Mouse (Mus musculus): Measurements from ENCODE around the gene Itgae. TPM values are rescaled to one million over a fixed set of nuclear protein-coding genes. Genes with fewer than 3 reads are reported as not detected.

The Itgae gene
- total and polyA plus RNA-seq, 3 experiments: 0.14 to 0.37 (median 0.16) TPM

GRCm38 (mm10) chr11:73169231-73169630, 78.8 kb downstream of the Itgae start:
- H3K9ac ChIP-seq (ENCODE audit: low read depth, low read length): no peak overlapping the region
- H3K79me2 ChIP-seq (replicated peaks; ENCODE audit: control insufficient read depth, insufficient read depth, low read length): no peaks in the 10 kb centered on the region
- no peak overlapping the region for H3K27ac ChIP-seq
- WGBS: 53% methylated on average over 4 of the region's 4 CpGs
- peaks cover 16% of the 10 kb centered on the region for H3K4me1 ChIP-seq (ENCODE audit: control insufficient read depth, insufficient read depth, low read length)
- H3K27me3 ChIP-seq (ENCODE audit: control insufficient read depth, insufficient read depth, low read length): no peaks in the 10 kb centered on the region
- H3K4me3 ChIP-seq: no peak overlapping the region
- peak; percentile 43 to 59 for DNase-seq
- no peak for TF ChIP-seq EP300 (IDR thresholded peaks at IDR 0.05; ENCODE audit: insufficient read depth, low read depth, low read length)
- peak; percentile 79 for TF ChIP-seq CTCF (IDR thresholded peaks at IDR 0.05)
- no peak for TF ChIP-seq POLR2A (IDR thresholded peaks at IDR 0.05; ENCODE audit: insufficient read depth, low read depth, low read length)
- peaks cover 5% of the 10 kb centered on the region; the same call in 1 of the 2 replicates for H3K36me3 ChIP-seq (ENCODE audit: control insufficient read depth, insufficient read depth, low read length)
- intact Hi-C loops (cut with DNase I): loop anchor here (5.0 kb wide), 1 partner anchor 33 kb away; no protein-coding TSS in a partner anchor

- peaks cover 10% of the 10 kb centered on the region for H3K36me3 ChIP-seq (ENCODE audit: control insufficient read depth, insufficient read depth, low read length)
- peak; percentile 65 to 80 for DNase-seq
- H3K27ac ChIP-seq: peak overlapping the region; percentile 61
- 20% methylated on average over 5 of the region's 5 CpGs for WGBS
- H3K4me1 ChIP-seq (ENCODE audit: control insufficient read depth, insufficient read depth, low read length): peaks cover 19% of the 10 kb centered on the region
- H3K27me3 ChIP-seq (ENCODE audit: control insufficient read depth, insufficient read depth, low read length): no peaks in the 10 kb centered on the region
- 0 out of 2 replicates have a peak, but pooled peaks have one; percentile 44 for TF ChIP-seq EP300 (IDR thresholded peaks at IDR 0.05; ENCODE audit: insufficient read depth, low read depth, low read length)
- TF ChIP-seq CTCF (IDR thresholded peaks at IDR 0.05): no peak
- TF ChIP-seq POLR2A (IDR thresholded peaks at IDR 0.05; ENCODE audit: insufficient read depth, low read depth, low read length): peak; percentile 18; the same call in 1 of the 2 replicates
- H3K79me2 ChIP-seq (replicated peaks; ENCODE audit: control insufficient read depth, insufficient read depth, low read length): peaks cover 2% of the 10 kb centered on the region
- no peak overlapping the region for H3K4me3 ChIP-seq
- no peak overlapping the region; the same call in 1 of the 2 replicates for H3K9ac ChIP-seq (ENCODE audit: low read depth, low read length)
- intact Hi-C loops (cut with DNase I): no loop called here
Measured at GRCm38 (mm10) chr11:73172186-73172585, 81.8 kb downstream of the Itgae start.

GRCm38 (mm10) chr11:73175612-73176011, 85.2 kb downstream of the Itgae start:
- Histone ChIP-seq H3K27me3 (ENCODE audit: control insufficient read depth, insufficient read depth, low read length) (no peaks in the 10 kb centered on the region), H3K9ac (ENCODE audit: low read depth, low read length) (no peak overlapping the region), H3K36me3 (ENCODE audit: control insufficient read depth, insufficient read depth, low read length) (peaks cover 10% of the 10 kb centered on the region), H3K27ac (no peak overlapping the region), H3K4me3 (peak overlapping the region; percentile 94), H3K4me1 (ENCODE audit: control insufficient read depth, insufficient read depth, low read length) (peaks cover 23% of the 10 kb centered on the region), H3K79me2 (replicated peaks; ENCODE audit: control insufficient read depth, insufficient read depth, low read length) (peaks cover 2% of the 10 kb centered on the region)
- no peak for DNase-seq
- WGBS: 38% methylated on average over 8 of the region's 8 CpGs
- intact Hi-C loops (cut with DNase I): no loop called here
- TF ChIP-seq EP300 (IDR thresholded peaks at IDR 0.05; ENCODE audit: insufficient read depth, low read depth, low read length): no peak
- TF ChIP-seq CTCF (IDR thresholded peaks at IDR 0.05): no peak
- TF ChIP-seq POLR2A (IDR thresholded peaks at IDR 0.05; ENCODE audit: insufficient read depth, low read depth, low read length): no peak

GRCm38 (mm10) chr11:73176186-73176585, 85.8 kb downstream of the Itgae start:
- Histone ChIP-seq H3K79me2 (replicated peaks; ENCODE audit: control insufficient read depth, insufficient read depth, low read length) (peaks cover 2% of the 10 kb centered on the region), H3K4me1 (ENCODE audit: control insufficient read depth, insufficient read depth, low read length) (peaks cover 21% of the 10 kb centered on the region), H3K9ac (ENCODE audit: low read depth, low read length) (peak overlapping the region; percentile 91), H3K27me3 (ENCODE audit: control insufficient read depth, insufficient read depth, low read length) (no peaks in the 10 kb centered on the region), H3K36me3 (ENCODE audit: control insufficient read depth, insufficient read depth, low read length) (peaks cover 10% of the 10 kb centered on the region), H3K4me3 (peak overlapping the region; percentile 94), H3K27ac (peak overlapping the region; percentile 99)
- TF ChIP-seq EP300 (IDR thresholded peaks at IDR 0.05; ENCODE audit: insufficient read depth, low read depth, low read length) (no peak), POLR2A (IDR thresholded peaks at IDR 0.05; ENCODE audit: insufficient read depth, low read depth, low read length) (no peak), CTCF (IDR thresholded peaks at IDR 0.05) (no peak)
- intact Hi-C loops (cut with DNase I): no loop called here
- DNase-seq: no peak
- WGBS: under 1% methylated on average over 15 of the region's 15 CpGs

- no peak for TF ChIP-seq EP300 (IDR thresholded peaks at IDR 0.05; ENCODE audit: insufficient read depth, low read depth, low read length)
- TF ChIP-seq CTCF (IDR thresholded peaks at IDR 0.05): no peak
- TF ChIP-seq POLR2A (IDR thresholded peaks at IDR 0.05; ENCODE audit: insufficient read depth, low read depth, low read length): peak; percentile 74
- peak; percentile 97 to 98 for DNase-seq
- H3K27ac ChIP-seq: peak within 1 kb of the TSS; percentile 99
- peaks cover 2% of the 10 kb centered on the region for H3K79me2 ChIP-seq (replicated peaks; ENCODE audit: control insufficient read depth, insufficient read depth, low read length)
- intact Hi-C loops (cut with DNase I): loop anchor here (1.0 kb wide), 1 partner anchor 39 kb away; the partner anchor contains the start of gene Haspin
- H3K4me3 ChIP-seq: peak within 1 kb of the TSS; percentile 94
- peaks cover 15% of the 10 kb centered on the region for H3K4me1 ChIP-seq (ENCODE audit: control insufficient read depth, insufficient read depth, low read length)
- H3K36me3 ChIP-seq (ENCODE audit: control insufficient read depth, insufficient read depth, low read length): peaks cover 9% of the 10 kb centered on the region
- no peaks in the 10 kb centered on the region for H3K27me3 ChIP-seq (ENCODE audit: control insufficient read depth, insufficient read depth, low read length)
- WGBS: under 1% methylated on average over 81 of the region's 81 CpGs
- peak within 1 kb of the TSS; percentile 91 for H3K9ac ChIP-seq (ENCODE audit: low read depth, low read length)
Measured at GRCm38 (mm10) chr11:73176608-73177508, 86.5 kb downstream of the Itgae start, which contains the start of the genes Emc6 and Tax1bp3. Emc6 (minus strand) TSS chr11:73177037. Tax1bp3 (plus strand) TSS chr11:73177083.
